26 mouse cellular contexts compared by ENCODE assay signal in the genomic region with DNA sequence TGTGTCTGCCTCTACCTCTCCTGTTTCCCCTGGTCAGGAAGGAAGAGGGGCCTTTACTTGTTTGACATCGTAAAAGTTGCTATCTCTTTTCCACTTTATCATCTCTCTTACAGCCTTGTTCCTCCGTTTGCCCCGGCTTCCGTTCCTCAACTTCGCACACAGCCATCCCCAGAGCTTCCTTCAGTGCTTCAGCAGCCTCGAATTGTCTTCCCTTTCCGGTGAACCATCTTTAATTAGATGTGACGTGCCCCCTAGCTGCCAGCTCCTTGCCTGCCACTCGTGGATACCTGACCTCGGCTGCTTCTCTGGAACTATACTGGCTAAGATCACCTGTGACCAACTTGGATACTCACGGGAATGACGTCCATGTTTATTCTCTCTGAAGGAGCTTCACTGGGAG.
A peak's percentile ranks its signal among the peaks of the same experiment; 100 is the strongest.
DNase-seq lines count a peak whose midpoint lies in the region; ATAC-seq and TF ChIP-seq lines count a peak whose summit lies in the region.
"Had no signal": no experiment of that assay in that cellular context is flagged by ENCODE, and none has a peak within 500 bp of the region (broad histone marks: within the 10 kb centered on the region; RNA-seq: fewer than 3 reads in every experiment).

No protein-coding gene starts in this region.

- no peaks in the 10 kb centered on the region for H3K36me3 ChIP-seq in hindbrain, embryonic 10.5 days
- H3K36me3 ChIP-seq in hindbrain, embryonic 16.5 days (ENCODE audit: control insufficient read depth, insufficient read depth, low read length): no peaks in the 10 kb centered on the region
- no peaks in the 10 kb centered on the region for H3K36me3 ChIP-seq in thymus, adult 2 months (ENCODE audit: control insufficient read depth, insufficient read depth, low read length)
- no peaks in the 10 kb centered on the region for H3K36me3 ChIP-seq in stomach, postnatal 0 days (ENCODE audit: control insufficient read depth, insufficient read depth, low read length)
- H3K36me3 ChIP-seq: embryonic facial prominence, embryonic 10.5 days; heart, embryonic 13.5 days; hindbrain, embryonic 12.5 days; limb, embryonic 12.5 days; liver, embryonic 12.5 days had no signal

- H3K27me3 ChIP-seq in hindbrain, embryonic 10.5 days (ENCODE audit: insufficient read depth, poor library complexity, severe bottlenecking): no peaks in the 10 kb centered on the region
- H3K27me3 ChIP-seq in hindbrain, embryonic 16.5 days (replicated peaks; ENCODE audit: control insufficient read depth, insufficient read depth, low read length): no peaks in the 10 kb centered on the region
- H3K27me3 ChIP-seq in thymus, adult 2 months (ENCODE audit: control insufficient read depth, insufficient read depth, low read length): no peaks in the 10 kb centered on the region
- H3K27me3 ChIP-seq in stomach, postnatal 0 days (ENCODE audit: control insufficient read depth, insufficient read depth, low read length): no peaks in the 10 kb centered on the region
- H3K27me3 ChIP-seq: heart, embryonic 13.5 days; hindbrain, embryonic 12.5 days; liver, embryonic 12.5 days had no signal

- no peak for DNase-seq in hindbrain, embryonic 10.5 days (ENCODE audit: low spot score)
- DNase-seq in thymus, adult 2 months: peak; percentile 6
- no peak for DNase-seq in thymus, adult 18-20 months
- no peak for DNase-seq in stomach, postnatal 0 days (ENCODE audit: low spot score)
- peak; percentile 52 for DNase-seq in thymus, postnatal 4 days
- no peak for DNase-seq in cerebellum, postnatal 4 days (ENCODE audit: low spot score in 2 of 2)
- DNase-seq in right cerebral cortex, adult 18-20 months: no peak
- DNase-seq: adrenal gland, postnatal 10 days; cerebellum, adult 8-10 months; cerebellum, postnatal 36 days; gastrocnemius, postnatal 14 days; heart, postnatal 14 days; kidney, adult 2 months; kidney, postnatal 14 days; lung, adult 2 months; lung, postnatal 14 days; right cerebral cortex, postnatal 14 days; spleen, adult 18-20 months had no signal

- no peak for TF ChIP-seq POLR2A in thymus, adult 2 months (IDR thresholded peaks at IDR 0.05; ENCODE audit: control insufficient read depth, extremely low read depth, insufficient read depth, low read length, poor library complexity)

- TF ChIP-seq CTCF in thymus, adult 2 months (IDR thresholded peaks at IDR 0.05; ENCODE audit: borderline replicate concordance, control insufficient read depth, extremely low read depth, insufficient read depth, low read length, poor library complexity): no peak
- peak; percentile 4; the same call in 1 of the 2 replicates for TF ChIP-seq CTCF in stomach, postnatal 0 days (IDR thresholded peaks at IDR 0.05; ENCODE audit: low read depth)

- no peaks in the 10 kb centered on the region for H3K9me3 ChIP-seq in hindbrain, embryonic 10.5 days
- no peaks in the 10 kb centered on the region for H3K9me3 ChIP-seq in hindbrain, embryonic 16.5 days (ENCODE audit: control insufficient read depth, low read length)
- H3K9me3 ChIP-seq in stomach, postnatal 0 days (ENCODE audit: control insufficient read depth, low read length): no peaks in the 10 kb centered on the region
- H3K9me3 ChIP-seq: embryonic facial prominence, embryonic 10.5 days; heart, embryonic 13.5 days; hindbrain, embryonic 12.5 days; limb, embryonic 12.5 days; liver, embryonic 12.5 days had no signal

- WGBS in hindbrain, embryonic 10.5 days: 84% methylated on average over 12 of the region's 12 CpGs
- 76% methylated on average over 12 of the region's 12 CpGs for WGBS in hindbrain, embryonic 16.5 days
- 91% methylated on average over 12 of the region's 12 CpGs for WGBS in thymus, adult 2 months
- WGBS in stomach, postnatal 0 days: 79% methylated on average over 12 of the region's 12 CpGs

- H3K4me1 ChIP-seq in hindbrain, embryonic 10.5 days (replicated peaks): 0 out of 2 replicates have a peak, but pooled peaks cover 9% of the 10 kb centered on the region
- H3K4me1 ChIP-seq in hindbrain, embryonic 16.5 days (ENCODE audit: control insufficient read depth, insufficient read depth, low read depth, low read length): no peaks in the 10 kb centered on the region; the same call in 1 of the 2 replicates
- H3K4me1 ChIP-seq in thymus, adult 2 months (replicated peaks; ENCODE audit: control insufficient read depth, insufficient read depth, low read length): peaks cover 28% of the 10 kb centered on the region
- H3K4me1 ChIP-seq in stomach, postnatal 0 days (replicated peaks; ENCODE audit: control insufficient read depth, insufficient read depth): no peaks in the 10 kb centered on the region

- no peak overlapping the region for H3K4me3 ChIP-seq in hindbrain, embryonic 10.5 days
- H3K4me3 ChIP-seq in hindbrain, embryonic 16.5 days (ENCODE audit: low read length): no peak overlapping the region
- H3K4me3 ChIP-seq in thymus, adult 2 months (ENCODE audit: control insufficient read depth, insufficient read depth, low read length): no peak overlapping the region
- no peak overlapping the region for H3K4me3 ChIP-seq in stomach, postnatal 0 days (ENCODE audit: low read depth, low read length)
- H3K4me3 ChIP-seq: embryonic facial prominence, embryonic 10.5 days; heart, embryonic 13.5 days; hindbrain, embryonic 12.5 days; limb, embryonic 12.5 days; liver, embryonic 12.5 days had no signal

- H3K4me2 ChIP-seq in hindbrain, embryonic 16.5 days (ENCODE audit: low read length): no peak overlapping the region
- no peak overlapping the region for H3K4me2 ChIP-seq in stomach, postnatal 0 days (replicated peaks; ENCODE audit: low read depth)
- H3K4me2 ChIP-seq: heart, embryonic 13.5 days; hindbrain, embryonic 12.5 days; limb, embryonic 12.5 days; liver, embryonic 12.5 days; midbrain, embryonic 11.5 days had no signal

- ATAC-seq in hindbrain, embryonic 16.5 days: no peak
- ATAC-seq in stomach, postnatal 0 days (ENCODE audit: low FRiP score, low TSS enrichment): no peak
- ATAC-seq: forebrain, embryonic 16.5 days; liver, embryonic 12.5 days had no signal

- peak overlapping the region; percentile 35; the same call in 1 of the 2 replicates for H3K27ac ChIP-seq in hindbrain, embryonic 10.5 days
- H3K27ac ChIP-seq in hindbrain, embryonic 16.5 days (ENCODE audit: low read depth, low read length): no peak overlapping the region
- no peak overlapping the region for H3K27ac ChIP-seq in thymus, adult 2 months (ENCODE audit: control insufficient read depth, insufficient read depth, low read length)
- H3K27ac ChIP-seq in stomach, postnatal 0 days (replicated peaks): no peak overlapping the region
- H3K27ac ChIP-seq: embryonic facial prominence, embryonic 10.5 days; heart, embryonic 13.5 days; hindbrain, embryonic 12.5 days; limb, embryonic 12.5 days; liver, embryonic 12.5 days had no signal

- TF ChIP-seq EP300 in stomach, postnatal 0 days (optimal IDR thresholded peaks at IDR 0.05): no peak

- H3K9ac ChIP-seq in hindbrain, embryonic 16.5 days (ENCODE audit: low read depth, low read length): no peak overlapping the region
- no peak overlapping the region for H3K9ac ChIP-seq in stomach, postnatal 0 days (ENCODE audit: low read length)
- H3K9ac ChIP-seq: heart, embryonic 13.5 days; hindbrain, embryonic 12.5 days; limb, embryonic 12.5 days; liver, embryonic 12.5 days had no signal

Comparison
In these comparisons a context has a peak if more than half of its experiments do, and no peak if none do; other contexts are left out.
1. DNase-seq: peak in thymus, adult 2 months (single experiment) and thymus, postnatal 4 days (single experiment); none in hindbrain, embryonic 10.5 days (single experiment), thymus, adult 18-20 months (0 of 2), stomach, postnatal 0 days (single experiment), cerebellum, postnatal 4 days (0 of 2) and right cerebral cortex, adult 18-20 months (single experiment).